Mouse (Mus musculus) fibroblast of lung, adult 2 months (primary cell): ENCODE measurements at regions not wholly inside any gene's neighbourhood (a gene's known extent, or its start where the extent isn't known, plus 50 kb on each side); places are given as distances from the start of the nearest gene placed in this dataset.

Experiments
- DNase-seq: peaks from one replicate; pipeline ENCODE4 v3.0.0-alpha.2; 2011; ENCODE audit warnings: low read depth

DNA sequence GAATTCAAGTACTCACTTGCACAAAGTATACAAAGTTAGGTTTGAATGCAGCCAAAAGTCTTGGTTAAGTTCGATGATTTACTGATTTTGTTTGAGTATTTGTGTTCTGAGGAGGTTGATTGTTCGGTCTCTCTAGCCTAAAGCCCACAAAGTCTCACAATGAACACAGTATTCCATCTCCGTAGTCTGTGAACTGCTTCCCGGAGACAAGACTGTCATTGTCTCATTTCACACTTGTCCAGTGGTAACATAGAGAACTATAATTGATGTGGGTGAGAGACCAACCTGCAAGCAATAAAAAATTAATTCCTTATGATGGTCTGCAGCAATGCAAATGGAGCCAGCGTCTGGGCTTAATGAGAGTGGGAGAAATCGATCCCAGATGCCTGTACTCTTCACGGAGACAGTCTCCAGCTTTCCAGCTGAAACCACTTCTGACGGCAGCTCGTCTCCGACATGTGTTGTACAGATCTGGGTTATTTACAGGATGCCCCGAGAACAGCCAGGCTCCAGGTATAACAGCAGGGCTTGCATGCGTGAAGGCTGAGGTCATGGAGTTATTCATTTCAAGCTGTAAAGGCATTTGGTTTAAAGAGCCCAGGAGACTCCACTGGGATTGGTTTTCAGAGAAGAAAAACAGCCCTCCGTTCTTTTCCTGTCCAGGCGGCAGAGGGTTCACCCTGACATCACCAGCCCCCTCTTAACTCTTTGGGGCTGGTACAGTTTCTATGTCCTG is 75.2 kb downstream of the Asb13 start:
- DNase-seq: no peak
